Mouse (Mus musculus): Measurements from ENCODE around the gene Unc93b1.

DNA sequence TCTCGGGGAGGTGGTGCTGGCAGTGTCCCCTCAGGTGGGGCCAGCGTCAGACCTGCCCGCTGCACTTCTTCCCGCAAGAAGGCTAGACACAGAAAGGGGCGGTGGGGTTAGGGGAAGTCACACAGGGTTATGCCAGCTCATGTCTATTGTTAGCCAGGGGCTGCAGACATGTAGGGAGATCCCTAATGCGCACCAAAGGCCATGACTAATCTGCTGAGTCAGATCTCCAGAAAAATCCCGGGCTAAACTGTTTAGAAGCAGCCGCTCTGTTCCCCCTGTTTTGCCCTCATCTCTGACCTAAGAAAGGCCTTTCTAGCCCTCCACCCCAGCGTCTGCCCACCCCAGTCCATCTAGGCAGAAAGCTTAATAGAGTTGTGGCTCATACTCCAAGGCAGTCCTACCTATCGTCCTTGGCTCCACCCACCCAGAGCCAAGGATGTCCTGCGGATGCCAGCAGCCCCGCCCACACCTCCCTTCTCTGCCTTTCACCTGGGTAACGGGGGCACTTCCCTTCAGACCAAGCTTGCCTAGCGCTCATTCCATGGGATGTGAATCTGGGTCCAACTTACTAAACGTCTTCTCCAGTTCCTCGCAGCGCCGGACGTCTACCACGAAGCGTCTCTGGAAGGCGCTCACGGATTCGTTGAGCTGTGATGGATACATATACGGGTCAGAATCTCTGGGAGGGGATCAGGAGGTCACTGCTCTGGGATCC is 31.2 kb upstream of the Unc93b1 start:
- TF ChIP-seq CTCF (IDR thresholded peaks at IDR 0.05; ENCODE audit: borderline replicate concordance, control insufficient read depth, extremely low read depth, insufficient read depth, low read length, poor library complexity) (no peak), POLR2A (IDR thresholded peaks at IDR 0.05; ENCODE audit: control insufficient read depth, extremely low read depth, insufficient read depth, low read length, poor library complexity) (no peak)
